Mouse (Mus musculus) myocyte (in vitro differentiated cells): ENCODE results near the gene Stoml2.

Experiments
- SRF ChIP-seq: IDR thresholded peaks from one replicate; pipeline ENCODE4 v1.6.1; 2011; ENCODE audit warnings: low read depth; ENCODE audit not compliant: control insufficient read depth, insufficient read length
- USF1 ChIP-seq: IDR thresholded peaks from one replicate; pipeline ENCODE4 v1.6.1; 2011; ENCODE audit warnings: low read depth, mild to moderate bottlenecking, control low read depth, moderate library complexity

GRCm38 (mm10) chr4:43001272-43001671 lies 30.2 kb downstream of the Stoml2 start:
- TF ChIP-seq SRF (no peak), USF1 (no peak)
